Mouse (Mus musculus): ENCODE data around the gene Gm10842. TPM values are rescaled to one million over a fixed set of nuclear protein-coding genes. Genes with fewer than 3 reads are reported as not detected.
"Not testable (repeated sequence)": the region's sequence is repeated elsewhere in the genome, so short reads cannot be mapped to it uniquely, and the experiment has no call there.

Gene Gm10842
- polyA plus RNA-seq, 1 experiment: not detected

GRCm38 (mm10) chr11:105126520-105127029 lies 20.1 kb upstream of the Gm10842 start:
- H3K4me3 ChIP-seq (ENCODE audit: low read depth, low read length): peak overlapping the region; percentile 92

GRCm38 (mm10) chr11:105135692-105136091 lies 11.0 kb upstream of the Gm10842 start:
- TF ChIP-seq CTCF (IDR thresholded peaks at IDR 0.05; ENCODE audit: extremely low read depth, insufficient read length, insufficient replicate concordance, low read depth, low read length): no peak
- no peak for TF ChIP-seq POLR2A (IDR thresholded peaks at IDR 0.05; ENCODE audit: low read depth, low read length)
- H3K4me3 ChIP-seq (ENCODE audit: low read depth, low read length): no peak overlapping the region
- no peaks in the 10 kb centered on the region for H3K4me1 ChIP-seq (ENCODE audit: control insufficient read depth, insufficient read depth, insufficient read length, low read length)
- H3K27me3 ChIP-seq (ENCODE audit: control insufficient read depth, insufficient read depth, low read length): no peaks in the 10 kb centered on the region
- WGBS: 91% methylated on average over 7 of the region's 7 CpGs
- no peak overlapping the region for H3K27ac ChIP-seq (ENCODE audit: insufficient read depth, low read depth, low read length)
- peaks cover 66% of the 10 kb centered on the region for H3K36me3 ChIP-seq (ENCODE audit: control insufficient read depth, insufficient read depth, low read length)

More at GRCm38 (mm10) chr11:105126520-105127029, 20.1 kb upstream of the Gm10842 start:
- Histone ChIP-seq H3K36me3 (ENCODE audit: control insufficient read depth, insufficient read depth, low read length) (peaks cover 12% of the 10 kb centered on the region), H3K27ac (ENCODE audit: insufficient read depth, low read depth, low read length) (no peak overlapping the region), H3K27me3 (ENCODE audit: control insufficient read depth, insufficient read depth, low read length) (no peaks in the 10 kb centered on the region), H3K4me1 (ENCODE audit: control insufficient read depth, insufficient read depth, insufficient read length, low read length) (peaks cover 4% of the 10 kb centered on the region; the same call in 1 of the 2 replicates)
- WGBS: under 1% methylated on average over 49 of the region's 49 CpGs
- TF ChIP-seq POLR2A (IDR thresholded peaks at IDR 0.05; ENCODE audit: low read depth, low read length) (no peak), CTCF (IDR thresholded peaks at IDR 0.05; ENCODE audit: extremely low read depth, insufficient read length, insufficient replicate concordance, low read depth, low read length) (no peak)

- not testable (repeated sequence) for H3K4me3 ChIP-seq (ENCODE audit: low read depth, low read length); H3K4me1 ChIP-seq (ENCODE audit: control insufficient read depth, insufficient read depth, insufficient read length, low read length); H3K27ac ChIP-seq (ENCODE audit: insufficient read depth, low read depth, low read length); H3K27me3 ChIP-seq (ENCODE audit: control insufficient read depth, insufficient read depth, low read length)
- peaks cover 60% of the 10 kb centered on the region for H3K36me3 ChIP-seq (ENCODE audit: control insufficient read depth, insufficient read depth, low read length)
- WGBS: 86% methylated on average over 2 of the region's 2 CpGs
These were observed 9.4 kb upstream of the Gm10842 start for GRCm38 (mm10) chr11:105137255-105137654.

- H3K27ac ChIP-seq (ENCODE audit: insufficient read depth, low read depth, low read length); H3K4me1 ChIP-seq (ENCODE audit: control insufficient read depth, insufficient read depth, insufficient read length, low read length); H3K4me3 ChIP-seq (ENCODE audit: low read depth, low read length); H3K27me3 ChIP-seq (ENCODE audit: control insufficient read depth, insufficient read depth, low read length): not testable (repeated sequence)
- H3K36me3 ChIP-seq (ENCODE audit: control insufficient read depth, insufficient read depth, low read length): peaks cover 38% of the 10 kb centered on the region
- WGBS: 96% methylated on average over 7 of the region's 8 CpGs
These were observed 6.2 kb upstream of the Gm10842 start for GRCm38 (mm10) chr11:105140512-105140911.

- no peaks in the 10 kb centered on the region for H3K4me1 ChIP-seq (ENCODE audit: control insufficient read depth, insufficient read depth, insufficient read length, low read length)
- WGBS: 93% methylated on average over 5 of the region's 5 CpGs
- H3K4me3 ChIP-seq (ENCODE audit: low read depth, low read length): no peak overlapping the region
- H3K36me3 ChIP-seq (ENCODE audit: control insufficient read depth, insufficient read depth, low read length): peaks cover 33% of the 10 kb centered on the region
- H3K27me3 ChIP-seq (ENCODE audit: control insufficient read depth, insufficient read depth, low read length): no peaks in the 10 kb centered on the region
- TF ChIP-seq CTCF (IDR thresholded peaks at IDR 0.05; ENCODE audit: extremely low read depth, insufficient read length, insufficient replicate concordance, low read depth, low read length) (no peak), POLR2A (IDR thresholded peaks at IDR 0.05; ENCODE audit: low read depth, low read length) (no peak)
- H3K27ac ChIP-seq (ENCODE audit: insufficient read depth, low read depth, low read length): no peak overlapping the region
These were observed 5.6 kb upstream of the Gm10842 start for GRCm38 (mm10) chr11:105141115-105141514.

GRCm38 (mm10) chr11:105143564-105143963 lies 3.1 kb upstream of the Gm10842 start:
- Histone ChIP-seq H3K27me3 (ENCODE audit: control insufficient read depth, insufficient read depth, low read length) (no peaks in the 10 kb centered on the region), H3K27ac (ENCODE audit: insufficient read depth, low read depth, low read length) (no peak overlapping the region), H3K4me1 (ENCODE audit: control insufficient read depth, insufficient read depth, insufficient read length, low read length) (no peaks in the 10 kb centered on the region), H3K4me3 (ENCODE audit: low read depth, low read length) (no peak overlapping the region), H3K36me3 (ENCODE audit: control insufficient read depth, insufficient read depth, low read length) (peaks cover 13% of the 10 kb centered on the region)
- TF ChIP-seq CTCF (IDR thresholded peaks at IDR 0.05; ENCODE audit: extremely low read depth, insufficient read length, insufficient replicate concordance, low read depth, low read length) (no peak), POLR2A (IDR thresholded peaks at IDR 0.05; ENCODE audit: low read depth, low read length) (no peak)

- no peaks in the 10 kb centered on the region for H3K4me1 ChIP-seq (ENCODE audit: control insufficient read depth, insufficient read depth, insufficient read length, low read length)
- WGBS: 71% methylated on average over 3 of the region's 3 CpGs
- no peak overlapping the region for H3K27ac ChIP-seq (ENCODE audit: insufficient read depth, low read depth, low read length)
- TF ChIP-seq CTCF (IDR thresholded peaks at IDR 0.05; ENCODE audit: extremely low read depth, insufficient read length, insufficient replicate concordance, low read depth, low read length) (no peak), POLR2A (IDR thresholded peaks at IDR 0.05; ENCODE audit: low read depth, low read length) (no peak)
- no peaks in the 10 kb centered on the region for H3K27me3 ChIP-seq (ENCODE audit: control insufficient read depth, insufficient read depth, low read length)
- no peak overlapping the region for H3K4me3 ChIP-seq (ENCODE audit: low read depth, low read length)
- peaks cover 13% of the 10 kb centered on the region for H3K36me3 ChIP-seq (ENCODE audit: control insufficient read depth, insufficient read depth, low read length)
These were observed 2.6 kb upstream of the Gm10842 start for GRCm38 (mm10) chr11:105144084-105144483.

Data from small intestine, adult 2 months (tissue).